12 mouse cellular contexts compared by ENCODE assay signal in the genomic region with DNA sequence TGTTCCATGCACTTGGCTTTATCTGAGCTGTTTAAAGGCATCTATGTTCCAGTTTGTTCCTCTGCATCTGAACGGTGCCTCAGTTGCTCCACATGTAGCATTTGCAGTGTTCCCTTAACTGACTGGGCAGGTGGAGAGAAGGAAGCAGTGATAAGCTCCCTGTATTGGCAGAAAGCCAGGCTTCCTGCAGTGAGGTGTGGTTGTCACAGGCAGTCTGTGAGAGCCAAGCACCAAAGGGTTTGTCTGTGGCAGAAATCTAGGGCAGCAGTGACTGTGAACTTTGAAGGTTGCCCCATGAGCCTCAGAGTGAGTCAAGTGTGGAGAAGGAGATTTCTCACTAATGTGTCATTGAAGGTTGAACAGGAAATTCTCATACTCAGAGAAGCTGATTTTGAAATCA. TPM values are rescaled to one million over a fixed set of nuclear protein-coding genes. Genes with fewer than 3 reads are reported as not detected.
DNase-seq lines count a peak whose midpoint lies in the region; ATAC-seq and TF ChIP-seq lines count a peak whose summit lies in the region.
"Had no signal": no experiment of that assay in that cellular context is flagged by ENCODE, and none has a peak within 500 bp of the region (broad histone marks: within the 10 kb centered on the region; RNA-seq: fewer than 3 reads in every experiment).

No protein-coding gene starts in this region.

- no peak overlapping the region for H3K9ac ChIP-seq in embryonic facial prominence, embryonic 14.5 days (ENCODE audit: low read depth, low read length)
- H3K9ac ChIP-seq in midbrain, embryonic 13.5 days (replicated peaks), result no peak overlapping the region
- H3K9ac ChIP-seq: limb, embryonic 12.5 days had no signal

- peak; percentile 3 for DNase-seq in embryonic facial prominence, embryonic 14.5 days (ENCODE audit: low spot score)
- no peak for DNase-seq in embryonic facial prominence, embryonic 10.5 days (ENCODE audit: low spot score)
- peak; percentile 7 to 27 for DNase-seq in spleen, adult 2 months (ENCODE audit: low read depth in 1 of 2, low spot score in 2 of 2)
- no peak for DNase-seq in spleen, adult 12 weeks (ENCODE audit: low spot score)
- peak; percentile 40 for DNase-seq in induced T-regulatory cell, adult 2 months (ENCODE audit: low read depth)
- peak; percentile 4 for DNase-seq in thymus, postnatal 0 days (ENCODE audit: low spot score)
- DNase-seq in frontal cortex, adult 2 months (ENCODE audit: extremely low spot score in 1 of 2, low spot score in 1 of 2), result no peak

- ATAC-seq in embryonic facial prominence, embryonic 14.5 days (ENCODE audit: low read depth), result no peak
- no peak for ATAC-seq in midbrain, embryonic 13.5 days

- H3K4me1 ChIP-seq in embryonic facial prominence, embryonic 14.5 days (ENCODE audit: control insufficient read depth, insufficient read depth, low read length), result no peaks in the 10 kb centered on the region
- H3K4me1 ChIP-seq in embryonic facial prominence, embryonic 10.5 days, result no peaks in the 10 kb centered on the region
- H3K4me1 ChIP-seq in spleen, adult 2 months (ENCODE audit: control insufficient read depth, insufficient read depth, insufficient read length), result no peaks in the 10 kb centered on the region
- no peaks in the 10 kb centered on the region for H3K4me1 ChIP-seq in midbrain, embryonic 13.5 days (replicated peaks)
- H3K4me1 ChIP-seq: limb, embryonic 12.5 days had no signal

- no peaks in the 10 kb centered on the region for H3K27me3 ChIP-seq in embryonic facial prominence, embryonic 14.5 days (replicated peaks; ENCODE audit: control insufficient read depth, insufficient read depth, low read length)
- no peaks in the 10 kb centered on the region for H3K27me3 ChIP-seq in embryonic facial prominence, embryonic 10.5 days (replicated peaks; ENCODE audit: low read depth, poor library complexity, severe bottlenecking)
- no peaks in the 10 kb centered on the region for H3K27me3 ChIP-seq in spleen, adult 2 months (ENCODE audit: control insufficient read depth, insufficient read depth, low read length)
- no peaks in the 10 kb centered on the region for H3K27me3 ChIP-seq in midbrain, embryonic 13.5 days
- H3K27me3 ChIP-seq: limb, embryonic 12.5 days had no signal

- H3K9me3 ChIP-seq in embryonic facial prominence, embryonic 14.5 days (ENCODE audit: control insufficient read depth, low read length), result no peaks in the 10 kb centered on the region
- H3K9me3 ChIP-seq in embryonic facial prominence, embryonic 10.5 days, result 0 out of 2 replicates have a peak, but pooled peaks cover 4% of the 10 kb centered on the region
- 0 out of 2 replicates have a peak, but pooled peaks cover 2% of the 10 kb centered on the region for H3K9me3 ChIP-seq in midbrain, embryonic 13.5 days
- H3K9me3 ChIP-seq: limb, embryonic 12.5 days had no signal

- H3K36me3 ChIP-seq in embryonic facial prominence, embryonic 14.5 days (ENCODE audit: control insufficient read depth, insufficient read depth, low read length), result no peaks in the 10 kb centered on the region
- no peaks in the 10 kb centered on the region for H3K36me3 ChIP-seq in embryonic facial prominence, embryonic 10.5 days (replicated peaks)
- no peaks in the 10 kb centered on the region for H3K36me3 ChIP-seq in spleen, adult 2 months (ENCODE audit: control insufficient read depth, insufficient read depth, low read length)
- no peaks in the 10 kb centered on the region for H3K36me3 ChIP-seq in midbrain, embryonic 13.5 days
- H3K36me3 ChIP-seq: limb, embryonic 12.5 days had no signal

- no peak for TF ChIP-seq CTCF in spleen, adult 2 months (IDR thresholded peaks at IDR 0.05; ENCODE audit: extremely low read depth, insufficient read depth, insufficient read length, insufficient replicate concordance)

- WGBS in embryonic facial prominence, embryonic 14.5 days, result 64% methylated on average over 1 of the region's 1 CpGs
- WGBS in embryonic facial prominence, embryonic 10.5 days, result 74% methylated on average over 1 of the region's 1 CpGs
- 8% methylated on average over 1 of the region's 1 CpGs for WGBS in spleen, adult 2 months
- whole genome bisulfite sequencing in midbrain, embryonic 13.5 days, result 59% methylated on average over 1 of the region's 1 CpGs

- H3K4me3 ChIP-seq in embryonic facial prominence, embryonic 14.5 days (ENCODE audit: low read depth, low read length), result no peak overlapping the region
- H3K4me3 ChIP-seq in embryonic facial prominence, embryonic 10.5 days, result no peak overlapping the region
- H3K4me3 ChIP-seq in spleen, adult 2 months (ENCODE audit: extremely low read depth, insufficient read depth, insufficient read length), result no peak overlapping the region
- H3K4me3 ChIP-seq in midbrain, embryonic 13.5 days (replicated peaks), result no peak overlapping the region
- H3K4me3 ChIP-seq: limb, embryonic 12.5 days had no signal

- no peak overlapping the region for H3K27ac ChIP-seq in embryonic facial prominence, embryonic 14.5 days (replicated peaks; ENCODE audit: low read depth, low read length)
- H3K27ac ChIP-seq in embryonic facial prominence, embryonic 10.5 days (replicated peaks), result no peak overlapping the region
- no peak overlapping the region for H3K27ac ChIP-seq in spleen, adult 2 months (ENCODE audit: insufficient read depth, low read length)
- no peak overlapping the region for H3K27ac ChIP-seq in midbrain, embryonic 13.5 days
- H3K27ac ChIP-seq: limb, embryonic 12.5 days had no signal

- TF ChIP-seq POLR2A in spleen, adult 2 months (IDR thresholded peaks at IDR 0.05; ENCODE audit: low read depth, low read length), result no peak

- H3K4me2 ChIP-seq in embryonic facial prominence, embryonic 14.5 days (ENCODE audit: low read depth, low read length), result no peak overlapping the region
- no peak overlapping the region for H3K4me2 ChIP-seq in midbrain, embryonic 13.5 days (replicated peaks)
- H3K4me2 ChIP-seq: limb, embryonic 12.5 days; midbrain, embryonic 11.5 days had no signal

RNA-seq across cellular contexts. Expression of a gene that starts 1.6 kb away (rescaled TPM):
- polyA plus RNA-seq in embryonic facial prominence, embryonic 14.5 days (2014; fragmentation: Nextera tagmentation; extraction: Ambion mirVana), result not detected in 2 replicates
- polyA plus RNA-seq in embryonic facial prominence, embryonic 10.5 days (2016; fragmentation: Nextera tagmentation; extraction: Ambion mirVana), result not detected in 2 replicates
- polyA plus RNA-seq in spleen, adult 2 months (2012; rRNA removed), result 1.7 and 2.9 TPM in 2 replicates
- polyA plus RNA-seq in thymus, postnatal 0 days (2015; fragmentation: Nextera tagmentation; extraction: Ambion mirVana), result 2.0 and 2.4 TPM in 2 replicates
- not detected in 2 replicates for polyA plus RNA-seq in frontal cortex, adult 2 months (2012; rRNA removed)
- not detected in 2 replicates for polyA plus RNA-seq in midbrain, embryonic 13.5 days (2015; fragmentation: Nextera tagmentation; extraction: Ambion mirVana)
- polyA plus RNA-seq: embryonic facial prominence, embryonic 11.5 days; heart, embryonic 14.5 days; limb, embryonic 12.5 days; midbrain, embryonic 11.5 days had no signal

RNA-seq across cellular contexts. Expression of a gene that starts 19.9 kb away (rescaled TPM):
- not detected in 2 replicates for polyA plus RNA-seq in embryonic facial prominence, embryonic 14.5 days (2014; fragmentation: Nextera tagmentation; extraction: Ambion mirVana)
- not detected in 2 replicates for polyA plus RNA-seq in embryonic facial prominence, embryonic 10.5 days (2016; fragmentation: Nextera tagmentation; extraction: Ambion mirVana)
- 0.74 and 0.88 TPM in 2 replicates for polyA plus RNA-seq in spleen, adult 2 months (2012; rRNA removed)
- polyA plus RNA-seq in thymus, postnatal 0 days (2015; fragmentation: Nextera tagmentation; extraction: Ambion mirVana), result 0.57 and 0.62 TPM in 2 replicates
- polyA plus RNA-seq in frontal cortex, adult 2 months (2012; rRNA removed), result not detected in 2 replicates
- not detected in 2 replicates for polyA plus RNA-seq in midbrain, embryonic 13.5 days (2015; fragmentation: Nextera tagmentation; extraction: Ambion mirVana)
- polyA plus RNA-seq: embryonic facial prominence, embryonic 11.5 days; heart, embryonic 14.5 days; limb, embryonic 12.5 days; midbrain, embryonic 11.5 days had no signal

RNA-seq across cellular contexts. Expression of a gene that starts 36.6 kb away (rescaled TPM):
- polyA plus RNA-seq in embryonic facial prominence, embryonic 14.5 days (2014; fragmentation: Nextera tagmentation; extraction: Ambion mirVana), result not detected in 2 replicates
- polyA plus RNA-seq in embryonic facial prominence, embryonic 10.5 days (2016; fragmentation: Nextera tagmentation; extraction: Ambion mirVana), result not detected in 2 replicates
- 0.53 and 0.74 TPM in 2 replicates for polyA plus RNA-seq in spleen, adult 2 months (2012; rRNA removed)
- polyA plus RNA-seq in thymus, postnatal 0 days (2015; fragmentation: Nextera tagmentation; extraction: Ambion mirVana), result not detected in 2 replicates
- not detected in 2 replicates for polyA plus RNA-seq in frontal cortex, adult 2 months (2012; rRNA removed)
- not detected in 2 replicates for polyA plus RNA-seq in midbrain, embryonic 13.5 days (2015; fragmentation: Nextera tagmentation; extraction: Ambion mirVana)
- polyA plus RNA-seq: embryonic facial prominence, embryonic 11.5 days; heart, embryonic 14.5 days; limb, embryonic 12.5 days; midbrain, embryonic 11.5 days had no signal

RNA-seq across cellular contexts. Expression of a gene that starts 37.2 kb away (rescaled TPM):
- not detected in 2 replicates for polyA plus RNA-seq in embryonic facial prominence, embryonic 14.5 days (2014; fragmentation: Nextera tagmentation; extraction: Ambion mirVana)
- not detected in 2 replicates for polyA plus RNA-seq in embryonic facial prominence, embryonic 10.5 days (2016; fragmentation: Nextera tagmentation; extraction: Ambion mirVana)
- 0.63 and 1.6 TPM in 2 replicates for polyA plus RNA-seq in spleen, adult 2 months (2012; rRNA removed)
- not detected in 2 replicates for polyA plus RNA-seq in thymus, postnatal 0 days (2015; fragmentation: Nextera tagmentation; extraction: Ambion mirVana)
- polyA plus RNA-seq in frontal cortex, adult 2 months (2012; rRNA removed), result not detected in 2 replicates
- not detected in 2 replicates for polyA plus RNA-seq in midbrain, embryonic 13.5 days (2015; fragmentation: Nextera tagmentation; extraction: Ambion mirVana)
- polyA plus RNA-seq: embryonic facial prominence, embryonic 11.5 days; heart, embryonic 14.5 days; limb, embryonic 12.5 days; midbrain, embryonic 11.5 days had no signal

RNA-seq across cellular contexts. Expression of a gene that starts 56.7 kb away (rescaled TPM):
- polyA plus RNA-seq in embryonic facial prominence, embryonic 14.5 days (2014; fragmentation: Nextera tagmentation; extraction: Ambion mirVana), result 0.06 TPM in 1 of 2 replicates, not detected in the other
- 0.04 and 0.13 TPM in 2 replicates for polyA plus RNA-seq in embryonic facial prominence, embryonic 10.5 days (2016; fragmentation: Nextera tagmentation; extraction: Ambion mirVana)
- 1.1 and 2.1 TPM in 2 replicates for polyA plus RNA-seq in spleen, adult 2 months (2012; rRNA removed)
- polyA plus RNA-seq in thymus, postnatal 0 days (2015; fragmentation: Nextera tagmentation; extraction: Ambion mirVana), result 4.5 and 4.8 TPM in 2 replicates
- 0.04 TPM in 1 of 2 replicates, not detected in the other for polyA plus RNA-seq in frontal cortex, adult 2 months (2012; rRNA removed)
- 0.22 and 0.38 TPM in 2 replicates for polyA plus RNA-seq in midbrain, embryonic 13.5 days (2015; fragmentation: Nextera tagmentation; extraction: Ambion mirVana)
- polyA plus RNA-seq: embryonic facial prominence, embryonic 11.5 days; heart, embryonic 14.5 days; limb, embryonic 12.5 days had no signal

Comparison
In these comparisons a context has a peak if more than half of its experiments do, and no peak if none do; other contexts are left out.
1. DNase-seq: peak in embryonic facial prominence, embryonic 14.5 days (single experiment), spleen, adult 2 months (2 of 2), induced T-regulatory cell, adult 2 months (single experiment) and thymus, postnatal 0 days (single experiment); none in embryonic facial prominence, embryonic 10.5 days (single experiment), spleen, adult 12 weeks (single experiment) and frontal cortex, adult 2 months (0 of 2).